Mouse (Mus musculus): ENCODE measurements around the gene 2610002M06Rik. TPM values are rescaled to one million over a fixed set of nuclear protein-coding genes. Genes with fewer than 3 reads are reported as not detected.

2610002M06Rik gene
- polyA plus RNA-seq (2014; fragmentation: Nextera tagmentation; extraction: Ambion mirVana), result 9.8 and 12.2 TPM in 2 replicates

DNA sequence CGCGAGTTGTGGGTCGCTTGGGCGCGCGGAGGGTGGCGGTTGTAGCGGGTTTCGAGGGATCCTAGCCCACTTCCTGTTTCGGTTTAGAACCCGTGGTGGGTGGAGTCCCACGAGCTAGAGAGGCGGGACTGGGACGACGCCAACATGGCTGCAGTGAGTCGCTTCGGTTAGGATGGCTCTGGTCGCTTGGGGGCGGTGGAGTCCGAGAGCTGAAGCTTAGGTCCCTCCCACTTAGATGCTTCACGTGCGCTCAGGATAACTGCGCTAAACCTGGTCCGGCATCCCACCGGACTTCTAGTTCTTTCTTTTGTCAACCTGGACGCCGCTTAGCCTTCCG lies at the start of gene 2610002M06Rik:
Gene 2610002M06Rik, minus strand, starts transcription at position 117 of the 337 bp plus-strand sequence.
- WGBS, result 18% methylated on average over 26 of the region's 28 CpGs
- no peaks in the 10 kb centered on the region for H3K27me3 ChIP-seq (ENCODE audit: control insufficient read depth, insufficient read depth, low read length)
- H3K36me3 ChIP-seq (ENCODE audit: control insufficient read depth, insufficient read depth, low read length), result no peaks in the 10 kb centered on the region
- peak within 1 kb of the TSS; percentile 55 for H3K4me3 ChIP-seq (ENCODE audit: low read depth, low read length)
- no peak within 1 kb of the TSS for H3K27ac ChIP-seq (ENCODE audit: low read depth, low read length)
- H3K4me1 ChIP-seq (ENCODE audit: control insufficient read depth, insufficient read depth, low read length), result no peaks in the 10 kb centered on the region
- DNase-seq (ENCODE audit: low spot score) (peak; percentile 85), ATAC-seq (ENCODE audit: insufficient read depth, low FRiP score, low TSS enrichment) (peak; percentile 99)
- H3K9me3 ChIP-seq (ENCODE audit: control insufficient read depth, low read length), result no peaks in the 10 kb centered on the region
- peak within 1 kb of the TSS; percentile 57 for H3K9ac ChIP-seq (ENCODE audit: low read length)
- peak within 1 kb of the TSS; percentile 60 for H3K4me2 ChIP-seq (ENCODE audit: low read depth)

DNA sequence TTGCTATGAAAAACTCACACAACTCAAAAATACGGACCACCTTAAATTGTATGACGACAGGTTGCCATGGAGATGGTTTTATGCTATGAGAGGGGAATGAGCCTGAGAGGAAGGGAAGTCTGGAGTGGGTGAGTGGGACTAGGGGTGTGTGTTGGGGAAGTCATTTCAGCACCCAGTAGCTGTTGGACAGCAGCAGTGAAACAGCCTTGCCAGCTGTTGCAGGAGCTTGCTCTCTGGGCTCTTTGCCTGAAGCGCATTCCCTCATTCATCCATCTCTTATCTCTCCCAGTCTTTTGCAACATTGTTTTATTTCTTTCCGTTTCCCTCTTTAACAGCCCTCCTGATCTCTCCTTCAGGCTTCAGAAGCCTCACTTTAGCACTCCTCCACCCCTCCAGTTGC lies 42.0 kb upstream of the 2610002M06Rik start:
- H3K27ac ChIP-seq (ENCODE audit: low read depth, low read length), result no peak overlapping the region
- no peak overlapping the region for H3K9ac ChIP-seq (ENCODE audit: low read length)
- no peaks in the 10 kb centered on the region for H3K27me3 ChIP-seq (ENCODE audit: control insufficient read depth, insufficient read depth, low read length)
- no peak overlapping the region for H3K4me2 ChIP-seq (ENCODE audit: low read depth)
- H3K9me3 ChIP-seq (ENCODE audit: control insufficient read depth, low read length), result no peaks in the 10 kb centered on the region
- H3K4me3 ChIP-seq (ENCODE audit: low read depth, low read length), result no peak overlapping the region
- H3K4me1 ChIP-seq (ENCODE audit: control insufficient read depth, insufficient read depth, low read length), result no peaks in the 10 kb centered on the region
- ATAC-seq (ENCODE audit: insufficient read depth, low FRiP score, low TSS enrichment), result no peak
- H3K36me3 ChIP-seq (ENCODE audit: control insufficient read depth, insufficient read depth, low read length), result no peaks in the 10 kb centered on the region
- 36% methylated on average over 4 of the region's 4 CpGs for WGBS
- DNase-seq (ENCODE audit: low spot score), result no peak

DNA sequence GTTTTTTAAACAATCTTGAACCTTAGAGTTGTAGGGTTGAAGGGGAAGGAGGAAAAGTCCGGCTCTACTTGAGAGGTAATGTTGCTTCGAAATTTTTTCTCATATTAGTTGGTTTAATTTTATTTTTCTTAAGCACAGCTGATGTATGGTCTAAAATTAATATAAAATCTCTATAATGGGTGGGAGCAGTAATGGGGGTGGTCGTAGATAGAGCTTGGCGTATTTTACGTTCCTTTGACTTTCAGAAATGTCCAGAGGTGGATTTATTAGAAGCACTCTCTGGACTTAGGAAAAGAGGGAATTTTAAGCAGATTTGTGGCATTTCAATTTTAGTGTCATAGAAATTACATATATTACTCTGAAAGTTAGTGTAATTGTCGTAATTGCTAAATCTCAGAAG lies 592 bp upstream of the 2610002M06Rik start:
- Histone ChIP-seq H3K4me2 (ENCODE audit: low read depth) (no peak overlapping the region), H3K4me1 (ENCODE audit: control insufficient read depth, insufficient read depth, low read length) (no peaks in the 10 kb centered on the region), H3K36me3 (ENCODE audit: control insufficient read depth, insufficient read depth, low read length) (no peaks in the 10 kb centered on the region), H3K9ac (ENCODE audit: low read length) (no peak overlapping the region), H3K9me3 (ENCODE audit: control insufficient read depth, low read length) (no peaks in the 10 kb centered on the region), H3K4me3 (ENCODE audit: low read depth, low read length) (no peak overlapping the region), H3K27ac (ENCODE audit: low read depth, low read length) (no peak overlapping the region), H3K27me3 (ENCODE audit: control insufficient read depth, insufficient read depth, low read length) (no peaks in the 10 kb centered on the region)
- ATAC-seq (ENCODE audit: insufficient read depth, low FRiP score, low TSS enrichment) (no peak), DNase-seq (ENCODE audit: low spot score) (no peak)
- 84% methylated on average over 6 of the region's 6 CpGs for WGBS

DNA sequence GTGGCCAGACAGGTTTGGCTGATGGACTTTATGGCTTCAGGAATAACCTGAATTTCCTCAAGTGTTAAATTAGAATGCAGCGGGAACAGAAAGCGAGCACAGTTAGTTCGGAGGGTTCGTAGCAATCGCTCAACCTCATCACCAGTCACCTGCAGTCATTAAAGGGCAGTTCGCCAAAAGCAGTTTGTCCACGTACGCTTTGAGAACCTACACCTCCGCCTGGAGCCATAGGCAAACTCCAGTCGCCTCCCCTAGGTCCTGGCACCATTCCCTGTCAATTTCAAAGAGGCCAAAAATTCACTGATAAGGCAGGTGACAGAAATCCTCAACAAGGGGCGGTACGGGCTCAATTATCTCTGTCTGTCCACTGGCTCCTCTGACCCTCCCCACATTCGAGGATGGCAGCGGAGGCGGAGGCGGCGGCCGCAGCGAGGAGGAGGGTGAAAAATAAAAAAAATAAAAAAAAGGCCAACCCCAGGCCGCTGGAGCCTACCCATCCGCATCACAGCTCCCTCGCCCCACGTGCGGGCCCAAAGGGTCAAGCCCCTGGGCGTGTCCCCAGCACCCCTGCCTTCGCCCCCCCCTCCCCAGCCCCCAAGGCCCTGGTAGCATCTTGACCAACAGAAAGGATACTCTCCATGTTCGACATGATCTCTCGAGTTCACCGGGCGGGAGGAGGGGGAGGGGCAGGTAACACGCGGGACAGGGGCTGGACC lies 474 bp downstream of the 2610002M06Rik start:
- Histone ChIP-seq H3K27ac (ENCODE audit: low read depth, low read length) (no peak overlapping the region), H3K36me3 (ENCODE audit: control insufficient read depth, insufficient read depth, low read length) (no peaks in the 10 kb centered on the region), H3K4me2 (ENCODE audit: low read depth) (peak overlapping the region; percentile 60), H3K27me3 (ENCODE audit: control insufficient read depth, insufficient read depth, low read length) (no peaks in the 10 kb centered on the region), H3K4me3 (ENCODE audit: low read depth, low read length) (peak overlapping the region; percentile 55), H3K9me3 (ENCODE audit: control insufficient read depth, low read length) (no peaks in the 10 kb centered on the region), H3K9ac (ENCODE audit: low read length) (peak overlapping the region; percentile 57), H3K4me1 (ENCODE audit: control insufficient read depth, insufficient read depth, low read length) (no peaks in the 10 kb centered on the region)
- peak; percentile 7 for ATAC-seq (ENCODE audit: insufficient read depth, low FRiP score, low TSS enrichment)
- peak; percentile 13 for DNase-seq (ENCODE audit: low spot score)
- 30% methylated on average over 31 of the region's 32 CpGs for WGBS

DNA sequence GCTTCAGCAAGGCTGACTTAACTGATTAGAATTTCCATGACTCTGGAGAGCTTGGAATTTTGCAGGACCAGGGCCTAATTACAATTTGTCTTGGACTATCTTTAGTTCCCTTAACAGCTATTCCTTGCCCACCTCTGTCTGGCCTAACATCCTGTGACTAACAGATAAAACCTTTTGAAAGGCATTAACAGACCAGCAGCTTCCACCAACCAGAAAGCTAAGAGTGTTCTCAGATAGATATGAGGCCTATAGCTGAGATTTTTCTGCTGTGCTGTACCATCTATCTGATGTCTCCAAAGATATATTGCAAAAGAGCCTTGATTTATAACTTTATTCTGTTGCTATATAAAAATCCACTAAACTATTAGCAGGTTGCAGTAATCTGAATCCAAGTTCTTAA lies 4.0 kb downstream of the 2610002M06Rik start:
- Histone ChIP-seq H3K36me3 (ENCODE audit: control insufficient read depth, insufficient read depth, low read length) (no peaks in the 10 kb centered on the region), H3K9me3 (ENCODE audit: control insufficient read depth, low read length) (no peaks in the 10 kb centered on the region), H3K27me3 (ENCODE audit: control insufficient read depth, insufficient read depth, low read length) (no peaks in the 10 kb centered on the region), H3K4me2 (ENCODE audit: low read depth) (no peak overlapping the region), H3K9ac (ENCODE audit: low read length) (no peak overlapping the region), H3K27ac (ENCODE audit: low read depth, low read length) (no peak overlapping the region), H3K4me1 (ENCODE audit: control insufficient read depth, insufficient read depth, low read length) (no peaks in the 10 kb centered on the region), H3K4me3 (ENCODE audit: low read depth, low read length) (no peak overlapping the region)
- DNase-seq (ENCODE audit: low spot score), result no peak
- ATAC-seq (ENCODE audit: insufficient read depth, low FRiP score, low TSS enrichment), result no peak

DNA sequence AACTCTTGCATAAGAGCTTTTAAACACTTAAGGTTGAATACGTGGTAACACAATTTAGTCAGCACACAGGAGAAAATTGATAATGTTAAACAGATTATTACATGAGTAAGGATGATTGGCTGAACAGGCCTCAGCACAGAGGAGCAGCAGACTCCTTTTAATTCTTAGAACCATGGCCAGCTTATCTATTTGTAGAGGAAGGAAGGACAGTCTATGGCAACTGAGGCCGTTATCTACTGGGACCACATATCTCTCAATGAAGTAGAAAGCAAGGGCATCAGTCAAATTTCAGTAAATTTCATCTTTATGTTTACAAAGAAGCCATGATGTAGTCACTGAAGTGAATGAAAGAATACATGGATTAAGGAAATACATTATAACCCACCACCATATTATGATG lies 19.2 kb downstream of the 2610002M06Rik start:
- no peaks in the 10 kb centered on the region for H3K4me1 ChIP-seq (ENCODE audit: control insufficient read depth, insufficient read depth, low read length)
- no peaks in the 10 kb centered on the region for H3K27me3 ChIP-seq (ENCODE audit: control insufficient read depth, insufficient read depth, low read length)
- no peak for ATAC-seq (ENCODE audit: insufficient read depth, low FRiP score, low TSS enrichment)
- no peaks in the 10 kb centered on the region for H3K9me3 ChIP-seq (ENCODE audit: control insufficient read depth, low read length)
- no peak overlapping the region for H3K4me2 ChIP-seq (ENCODE audit: low read depth)
- H3K9ac ChIP-seq (ENCODE audit: low read length), result no peak overlapping the region
- no peak overlapping the region for H3K27ac ChIP-seq (ENCODE audit: low read depth, low read length)
- DNase-seq (ENCODE audit: low spot score), result no peak
- H3K36me3 ChIP-seq (ENCODE audit: control insufficient read depth, insufficient read depth, low read length), result no peaks in the 10 kb centered on the region
- H3K4me3 ChIP-seq (ENCODE audit: low read depth, low read length), result no peak overlapping the region
- 93% methylated on average over 2 of the region's 2 CpGs for WGBS

DNA sequence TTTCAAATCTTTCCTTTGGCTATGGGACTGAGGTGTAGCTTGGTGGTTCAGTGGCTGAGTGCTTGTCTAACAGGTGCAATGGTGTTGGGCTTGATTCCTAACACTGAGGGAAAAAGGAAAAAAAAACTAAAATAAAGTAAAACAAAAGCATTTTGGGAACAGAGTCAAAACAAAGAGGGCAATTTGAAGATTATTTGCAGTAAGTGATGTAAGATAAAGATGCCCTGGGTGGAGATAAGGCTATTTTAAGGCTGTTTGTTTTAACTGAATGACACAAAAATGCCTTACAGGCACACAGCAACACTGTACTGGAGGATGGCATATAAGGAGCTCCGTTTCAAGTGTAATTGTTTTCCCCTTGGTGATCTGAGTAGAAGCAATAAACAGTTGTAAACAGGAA lies 20.3 kb downstream of the 2610002M06Rik start:
- Histone ChIP-seq H3K27ac (ENCODE audit: low read depth, low read length) (no peak overlapping the region), H3K36me3 (ENCODE audit: control insufficient read depth, insufficient read depth, low read length) (no peaks in the 10 kb centered on the region), H3K27me3 (ENCODE audit: control insufficient read depth, insufficient read depth, low read length) (no peaks in the 10 kb centered on the region), H3K4me2 (ENCODE audit: low read depth) (no peak overlapping the region), H3K9ac (ENCODE audit: low read length) (no peak overlapping the region), H3K9me3 (ENCODE audit: control insufficient read depth, low read length) (no peaks in the 10 kb centered on the region), H3K4me3 (ENCODE audit: low read depth, low read length) (no peak overlapping the region), H3K4me1 (ENCODE audit: control insufficient read depth, insufficient read depth, low read length) (no peaks in the 10 kb centered on the region)
- 67% methylated on average over 1 of the region's 1 CpGs for WGBS
- ATAC-seq (ENCODE audit: insufficient read depth, low FRiP score, low TSS enrichment) (no peak), DNase-seq (ENCODE audit: low spot score) (no peak)

DNA sequence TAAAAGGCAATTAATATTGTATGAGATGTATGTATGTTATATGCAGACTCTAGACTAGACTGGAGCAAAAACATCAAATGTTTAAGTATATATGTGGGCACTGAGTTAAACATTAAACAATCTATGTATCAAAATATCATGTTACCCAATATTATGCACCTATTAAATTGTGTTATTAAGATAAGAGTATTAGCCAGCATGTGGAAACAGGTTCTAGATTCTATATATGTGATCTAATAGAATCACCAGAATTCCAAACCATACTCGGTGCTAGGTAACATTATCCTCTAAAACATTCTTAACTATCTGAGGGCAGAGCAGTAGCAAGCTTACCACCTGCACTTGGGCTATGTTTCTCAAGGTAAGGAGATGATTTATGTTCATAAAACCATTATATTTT lies 23.8 kb downstream of the 2610002M06Rik start, which contains the start of gene Tent5d:
Gene Tent5d, plus strand, starts transcription at position 301 of the 400 bp plus-strand sequence.
- 89% methylated on average over 1 of the region's 1 CpGs for WGBS
- no peak within 1 kb of the TSS for H3K27ac ChIP-seq (ENCODE audit: low read depth, low read length)
- ATAC-seq (ENCODE audit: insufficient read depth, low FRiP score, low TSS enrichment) (no peak), DNase-seq (ENCODE audit: low spot score) (no peak)
- H3K36me3 ChIP-seq (ENCODE audit: control insufficient read depth, insufficient read depth, low read length), result no peaks in the 10 kb centered on the region
- H3K4me3 ChIP-seq (ENCODE audit: low read depth, low read length), result no peak within 1 kb of the TSS
- no peak within 1 kb of the TSS for H3K9ac ChIP-seq (ENCODE audit: low read length)
- no peaks in the 10 kb centered on the region for H3K27me3 ChIP-seq (ENCODE audit: control insufficient read depth, insufficient read depth, low read length)
- H3K4me1 ChIP-seq (ENCODE audit: control insufficient read depth, insufficient read depth, low read length), result no peaks in the 10 kb centered on the region
- no peak within 1 kb of the TSS for H3K4me2 ChIP-seq (ENCODE audit: low read depth)
- no peaks in the 10 kb centered on the region for H3K9me3 ChIP-seq (ENCODE audit: control insufficient read depth, low read length)

DNA sequence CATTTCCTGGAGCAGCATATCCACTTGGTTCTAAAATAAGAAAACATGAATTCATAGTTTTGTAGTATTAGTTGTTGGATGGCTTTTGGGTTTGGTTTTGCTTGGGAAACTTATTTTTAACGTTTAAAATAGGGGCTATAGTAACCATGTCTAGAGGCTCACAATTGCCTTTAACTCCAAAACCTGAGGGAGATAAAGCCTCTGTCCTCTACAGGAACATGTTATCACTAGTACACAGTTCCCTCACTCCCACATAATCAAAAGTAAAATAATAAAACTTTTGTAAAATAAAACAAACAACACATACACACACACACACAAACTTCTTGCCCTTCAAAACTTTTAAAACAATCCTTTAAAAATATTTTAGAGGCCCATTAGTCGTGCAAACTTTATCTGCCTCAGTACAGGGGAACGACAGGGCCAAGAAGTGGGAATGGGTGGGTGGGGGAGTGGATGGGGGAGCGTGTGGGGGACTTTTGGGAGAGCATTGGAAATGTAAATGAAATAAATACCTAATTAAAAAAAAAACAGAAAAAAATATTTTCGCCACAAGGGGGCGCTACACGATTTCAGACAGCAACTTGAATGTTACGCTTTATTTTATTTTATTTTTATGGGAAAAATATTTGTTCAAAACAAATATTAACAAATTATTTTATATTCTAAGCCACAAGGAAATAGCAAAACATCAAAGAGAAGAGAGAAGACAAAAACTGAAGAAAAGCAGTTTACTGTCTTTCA lies 25.2 kb downstream of the 2610002M06Rik start:
- Histone ChIP-seq H3K4me2 (ENCODE audit: low read depth) (no peak overlapping the region), H3K9ac (ENCODE audit: low read length) (no peak overlapping the region), H3K4me3 (ENCODE audit: low read depth, low read length) (no peak overlapping the region), H3K9me3 (ENCODE audit: control insufficient read depth, low read length) (no peaks in the 10 kb centered on the region), H3K4me1 (ENCODE audit: control insufficient read depth, insufficient read depth, low read length) (no peaks in the 10 kb centered on the region), H3K27ac (ENCODE audit: low read depth, low read length) (no peak overlapping the region), H3K27me3 (ENCODE audit: control insufficient read depth, insufficient read depth, low read length) (no peaks in the 10 kb centered on the region), H3K36me3 (ENCODE audit: control insufficient read depth, insufficient read depth, low read length) (no peaks in the 10 kb centered on the region)
- 32% methylated on average over 8 of the region's 8 CpGs for WGBS
- ATAC-seq (ENCODE audit: insufficient read depth, low FRiP score, low TSS enrichment) (no peak), DNase-seq (ENCODE audit: low spot score) (no peak)
